Mouse (Mus musculus): ENCODE data around the gene Mllt3.

DNA sequence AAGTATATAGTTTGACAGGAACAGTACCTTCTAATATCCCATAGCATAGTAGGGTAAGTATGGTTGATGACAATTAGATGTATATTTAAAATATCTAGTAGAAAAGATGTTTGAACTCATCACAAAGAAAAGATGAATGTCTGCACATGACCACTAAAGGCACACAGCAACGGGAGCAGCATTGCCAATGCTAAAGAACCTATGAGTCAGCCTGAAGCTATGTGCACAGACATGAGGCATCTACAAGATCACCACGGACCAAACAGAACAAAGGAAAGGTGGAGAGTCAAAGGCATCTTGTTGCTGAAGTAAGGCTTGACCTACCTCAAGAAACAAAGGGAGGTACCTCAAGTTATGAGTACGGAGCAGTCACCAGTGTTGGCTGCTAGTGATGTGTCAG, 212.3 kb downstream of the Mllt3 start:
- TF ChIP-seq POLR2AphosphoS2 (IDR thresholded peaks at IDR 0.05; ENCODE audit: insufficient read length, low read depth) (no peak), CEBPB (IDR thresholded peaks at IDR 0.05; ENCODE audit: insufficient read depth, poor library complexity, severe bottlenecking) (no peak), MAX (IDR thresholded peaks at IDR 0.05; ENCODE audit: low read depth) (no peak), POLR2A (IDR thresholded peaks at IDR 0.05; ENCODE audit: insufficient read length, low read depth) (no peak), MYOG (IDR thresholded peaks at IDR 0.05; ENCODE audit: control insufficient read depth in 1 of 3, insufficient read depth in 1 of 3, insufficient read length in 2 of 3, low read depth in 2 of 3) (no peak), TCF3 (IDR thresholded peaks at IDR 0.05; ENCODE audit: insufficient read length, low read depth) (no peak), USF1 (IDR thresholded peaks at IDR 0.05; ENCODE audit: low read depth) (no peak)
